Mouse (Mus musculus) E14TG2a.4 (cell line): ENCODE results near the gene Dennd2a.
A peak's percentile ranks its signal among the peaks of the same experiment; 100 is the strongest.

Experiments used
- H3K27me3 ChIP-seq: 2 replicates; pipeline ENCODE4 v1.6.1; 2014; ENCODE audit warnings: low read length, control low read depth; ENCODE audit not compliant: insufficient read depth
- H3K36me3 ChIP-seq: 2 replicates; pipeline ENCODE4 v1.6.1; 2014; ENCODE audit warnings: low read length, control low read depth; ENCODE audit not compliant: insufficient read depth
- H3K4me1 ChIP-seq: replicated peaks from 2 replicates; pipeline ENCODE4 v1.6.1; 2014; ENCODE audit warnings: low read depth, low read length, control low read depth
- H3K4me3 ChIP-seq: replicated peaks from 2 replicates; pipeline ENCODE4 v1.5.1; 2014; ENCODE audit warnings: mild to moderate bottlenecking, low read length
- H3K9me3 ChIP-seq: 2 replicates; pipeline ENCODE4 v1.6.1; 2014; ENCODE audit warnings: low read length, control low read depth
- CTCF ChIP-seq: conservative IDR thresholded peaks from 2 replicates; pipeline ENCODE4 v1.5.1; 2014; ENCODE audit warnings: low read length
- NANOG ChIP-seq: IDR thresholded peaks from 2 replicates; pipeline ENCODE4 v1.6.1; 2014; ENCODE audit warnings: borderline replicate concordance, low read length, mixed read lengths
- POU5F1 ChIP-seq: IDR thresholded peaks from 2 replicates; pipeline ENCODE4 v1.6.1; 2014; ENCODE audit warnings: low read length, borderline replicate concordance

Gene Dennd2a

GRCm38 (mm10) chr6:39462621-39463538, 94.8 kb downstream of the Dennd2a start:
- Histone ChIP-seq H3K4me1 (peaks cover 38% of the 10 kb centered on the region), H3K36me3 (peaks cover 39% of the 10 kb centered on the region), H3K9me3 (peaks cover 19% of the 10 kb centered on the region), H3K4me3 (peak overlapping the region; percentile 49), H3K27me3 (no peaks in the 10 kb centered on the region)
- peak; percentile 69 for TF ChIP-seq CTCF
- TF ChIP-seq POU5F1 = no peak

GRCm38 (mm10) chr6:39460040-39460439, 97.6 kb downstream of the Dennd2a start:
- H3K9me3 ChIP-seq = peaks cover 26% of the 10 kb centered on the region
- peaks cover 36% of the 10 kb centered on the region for H3K4me1 ChIP-seq
- no peak overlapping the region for H3K4me3 ChIP-seq
- TF ChIP-seq POU5F1 (no peak), CTCF (no peak; the same call in 1 of the 2 replicates), NANOG (no peak)
- H3K36me3 ChIP-seq = peaks cover 34% of the 10 kb centered on the region
- no peaks in the 10 kb centered on the region for H3K27me3 ChIP-seq

- Histone ChIP-seq H3K9me3 (peaks cover 14% of the 10 kb centered on the region), H3K27me3 (no peaks in the 10 kb centered on the region), H3K4me1 (peaks cover 45% of the 10 kb centered on the region), H3K36me3 (peaks cover 6% of the 10 kb centered on the region), H3K4me3 (peak overlapping the region; percentile 20; the same call in 1 of the 2 replicates)
- TF ChIP-seq CTCF (no peak), NANOG (no peak), POU5F1 (no peak)
Observed at GRCm38 (mm10) chr6:39455339-39456160, 102.1 kb downstream of the Dennd2a start.

- no peak for TF ChIP-seq CTCF
- TF ChIP-seq POU5F1 = no peak
- Histone ChIP-seq H3K9me3 (peaks cover 7% of the 10 kb centered on the region), H3K4me1 (peaks cover 54% of the 10 kb centered on the region), H3K36me3 (no peaks in the 10 kb centered on the region), H3K4me3 (0 out of 2 replicates have a peak overlapping the region, but pooled peaks have one; percentile 2), H3K27me3 (no peaks in the 10 kb centered on the region)
Observed at GRCm38 (mm10) chr6:39454616-39455015, 103.1 kb downstream of the Dennd2a start.

GRCm38 (mm10) chr6:39453564-39453963, 104.1 kb downstream of the Dennd2a start:
- Histone ChIP-seq H3K4me3 (no peak overlapping the region), H3K9me3 (peaks cover 7% of the 10 kb centered on the region), H3K4me1 (peaks cover 64% of the 10 kb centered on the region), H3K27me3 (no peaks in the 10 kb centered on the region), H3K36me3 (no peaks in the 10 kb centered on the region)
- peak; percentile 7; the same call in 1 of the 2 replicates for TF ChIP-seq CTCF
- TF ChIP-seq POU5F1 = no peak

GRCm38 (mm10) chr6:39451033-39451432, 106.6 kb downstream of the Dennd2a start:
- Histone ChIP-seq H3K4me3 (no peak overlapping the region), H3K27me3 (no peaks in the 10 kb centered on the region), H3K4me1 (peaks cover 80% of the 10 kb centered on the region), H3K9me3 (no peaks in the 10 kb centered on the region), H3K36me3 (no peaks in the 10 kb centered on the region)
- TF ChIP-seq POU5F1 (no peak), NANOG (no peak), CTCF (peak; percentile 60)

GRCm38 (mm10) chr6:39450580-39450979, 107.1 kb downstream of the Dennd2a start:
- Histone ChIP-seq H3K27me3 (no peaks in the 10 kb centered on the region), H3K4me3 (no peak overlapping the region), H3K36me3 (no peaks in the 10 kb centered on the region), H3K4me1 (peaks cover 75% of the 10 kb centered on the region), H3K9me3 (no peaks in the 10 kb centered on the region)
- TF ChIP-seq NANOG (no peak), POU5F1 (no peak), CTCF (no peak)

- peaks cover 78% of the 10 kb centered on the region for H3K4me1 ChIP-seq
Observed at GRCm38 (mm10) chr6:39447429-39448185, 110.1 kb downstream of the Dennd2a start.

More at GRCm38 (mm10) chr6:39447429-39448185, 110.1 kb downstream of the Dennd2a start:
- Histone ChIP-seq H3K27me3 (no peaks in the 10 kb centered on the region), H3K4me3 (peak overlapping the region; percentile 52), H3K9me3 (no peaks in the 10 kb centered on the region), H3K36me3 (no peaks in the 10 kb centered on the region)
- TF ChIP-seq CTCF = no peak
- TF ChIP-seq POU5F1 = no peak
- TF ChIP-seq NANOG = no peak
